Mouse (Mus musculus) adrenal gland, postnatal 14 days (tissue): ENCODE results near the gene Atp5j2. TPM values are rescaled to one million over a fixed set of nuclear protein-coding genes. Genes with fewer than 3 reads are reported as not detected.
A peak's percentile ranks its signal among the peaks of the same experiment; 100 is the strongest.
"Not testable (repeated sequence)": the region's sequence is repeated elsewhere in the genome, so short reads cannot be mapped to it uniquely, and the experiment has no call there.

Experiments
- DNase-seq: peaks from one replicate; pipeline ENCODE4 v3.0.0; 2021; ENCODE audit warnings: mixed read lengths
- long read RNA-seq, 2 experiments: library from polyadenylated mRNA; stranded (forward); transcript quantifications; one replicate each; pipeline ENCODE4 v2.0.0; 2021
- total RNA-seq: library from RNA; stranded (reverse); gene quantifications from 2 replicates; pipeline ENCODE4 v1.2.3, GENCODE M21; 2021

Atp5j2 gene
- total RNA-seq = 774 and 783 TPM in 2 replicates
- long read RNA-seq, experiment 1, transcript Atp5j2-202 (4 exons, 955 nt) = major isoform, 718 of 762 reads
- long read RNA-seq, experiment 1, partial matches to known transcripts = 31 of 762 reads
- long read RNA-seq, experiment 1, other reads (novel, unspliced or antisense) = 12 of 762 reads
- long read RNA-seq, experiment 2, transcript Atp5j2-202 (4 exons, 955 nt) = major isoform, 1,124 of 1,174 reads
- long read RNA-seq, experiment 2, partial matches to known transcripts = 40 of 1,174 reads
- long read RNA-seq, experiment 2, other reads (novel, unspliced or antisense) = 8 of 1,174 reads

GRCm38 (mm10) chr5:145191962-145192361 is at the start of gene Atp5j2:
Gene Atp5j2 (minus strand): TSS chr5:145192062.
- DNase-seq = no peak

DNA sequence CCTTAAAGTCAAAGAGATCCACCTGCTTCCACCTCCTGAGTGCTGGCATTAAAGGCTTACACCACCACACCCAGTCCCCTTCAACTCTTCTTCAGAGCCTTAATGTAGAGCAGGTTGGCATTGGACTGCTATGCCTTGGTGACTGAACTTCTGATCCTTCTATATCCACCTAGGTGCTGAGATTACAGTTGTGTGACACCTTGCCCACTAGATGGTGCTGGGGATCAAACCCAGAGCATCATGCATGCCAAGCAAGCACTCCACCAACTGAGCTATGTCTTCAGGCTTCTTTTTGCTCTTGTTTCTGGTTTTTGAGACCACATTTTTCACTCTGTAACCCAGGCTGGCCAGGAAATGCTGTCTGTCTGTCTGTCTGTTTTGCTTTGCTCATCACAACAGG is 42.8 kb upstream of the Atp5j2 start:
- peak; percentile 36 for DNase-seq

DNA sequence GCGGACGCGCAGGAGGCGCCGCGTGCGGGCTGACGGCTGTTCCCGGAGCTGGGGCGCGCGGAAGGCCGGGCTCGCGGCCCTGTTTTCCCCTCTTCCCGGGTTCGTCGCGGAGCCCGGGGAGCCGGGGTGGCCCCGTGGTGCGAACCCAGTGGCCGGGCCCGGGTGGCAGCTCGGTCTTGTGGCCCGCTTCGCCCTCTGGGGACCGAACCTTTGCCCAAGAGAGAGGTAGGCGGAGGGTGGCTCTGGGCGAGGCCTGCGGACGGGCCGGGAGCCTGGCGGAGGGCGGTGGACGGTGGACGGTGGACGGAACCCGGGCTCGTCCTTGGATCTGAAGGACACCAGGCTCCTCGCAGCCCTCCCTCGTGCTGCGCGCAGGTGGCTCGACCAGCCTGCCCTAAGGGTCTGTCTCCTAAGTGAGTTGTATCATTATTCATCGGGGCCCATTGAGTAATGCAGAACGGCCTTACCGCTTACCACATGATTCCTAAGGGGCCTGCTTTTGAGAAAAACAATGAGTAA is 40.1 kb upstream of the Atp5j2 start:
- peak; percentile 75 for DNase-seq

DNA sequence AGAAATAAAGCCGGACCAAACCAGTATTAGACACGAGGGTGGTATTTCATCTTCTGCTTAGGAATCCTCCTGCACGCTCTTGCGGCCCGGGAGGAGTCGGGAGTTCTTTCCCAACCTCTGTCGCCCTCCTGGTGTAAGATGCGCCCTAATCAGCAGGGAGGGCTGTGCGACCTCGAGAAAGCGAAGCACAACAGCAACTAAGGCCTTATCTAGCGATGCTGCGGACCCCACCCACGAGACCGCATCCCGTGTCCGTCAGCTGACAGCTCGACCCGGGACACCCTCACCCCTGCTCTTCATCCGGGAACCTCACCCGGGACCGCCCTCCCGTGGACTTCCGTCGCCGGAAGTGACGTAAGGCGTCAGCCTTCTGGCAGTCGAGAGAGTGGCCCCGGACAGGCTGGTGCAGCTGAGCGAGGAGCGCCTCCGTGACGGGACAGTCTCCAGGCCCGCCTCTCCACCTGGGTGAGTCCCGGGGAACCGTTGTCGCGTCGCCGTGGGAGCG is 39.6 kb upstream of the Atp5j2 start, which contains the start of gene Zfp655:
Zfp655 (plus strand) TSS at position 349 of the 505 bp plus-strand sequence.
- peak; percentile 99 for DNase-seq

GRCm38 (mm10) chr5:145230641-145231040 is 38.8 kb upstream of the Atp5j2 start:
- DNase-seq = no peak

DNA sequence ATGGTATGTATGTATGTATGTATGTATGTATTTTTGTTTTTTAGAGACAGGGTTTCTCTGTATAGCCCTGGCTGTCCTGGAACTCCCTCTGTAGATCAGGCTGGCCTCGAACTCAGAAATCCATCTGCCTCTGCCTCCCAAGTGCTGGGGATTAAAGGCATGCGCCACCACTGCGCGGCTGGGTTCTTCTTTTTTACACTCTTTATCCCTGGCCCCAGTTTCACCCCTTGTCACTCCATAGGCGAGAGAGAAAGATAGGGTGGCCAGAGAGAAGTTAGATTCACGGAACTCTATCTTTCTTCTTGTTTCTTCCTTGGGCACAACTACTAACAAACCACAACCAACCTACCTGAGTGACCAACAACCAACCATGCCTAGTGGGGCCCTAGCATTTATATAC is 37.4 kb upstream of the Atp5j2 start:
- not testable (repeated sequence) for DNase-seq

DNA sequence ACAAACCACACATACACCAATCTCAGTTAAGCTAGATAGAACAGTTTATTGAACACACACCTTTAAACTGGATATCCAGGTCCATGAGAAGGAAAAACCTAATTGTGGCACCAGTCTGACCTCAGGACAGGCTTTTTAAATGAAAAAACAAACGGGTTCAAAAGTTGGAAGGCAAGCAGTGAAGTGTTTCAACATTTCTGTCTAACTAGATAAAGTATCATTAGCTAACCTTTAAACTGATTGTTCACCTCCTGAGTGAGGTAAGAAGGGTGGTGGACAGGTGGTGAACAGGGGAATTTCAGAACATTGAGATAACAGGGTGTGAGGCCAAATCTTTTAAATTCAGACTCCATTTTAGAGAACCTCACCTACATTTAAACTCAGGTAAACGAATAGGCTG is 34.6 kb upstream of the Atp5j2 start:
- no peak for DNase-seq

- no peak for DNase-seq
Measured at GRCm38 (mm10) chr5:145223395-145223794, 31.5 kb upstream of the Atp5j2 start.

GRCm38 (mm10) chr5:145222840-145223239 is 31.0 kb upstream of the Atp5j2 start:
- DNase-seq = peak; percentile 64

DNA sequence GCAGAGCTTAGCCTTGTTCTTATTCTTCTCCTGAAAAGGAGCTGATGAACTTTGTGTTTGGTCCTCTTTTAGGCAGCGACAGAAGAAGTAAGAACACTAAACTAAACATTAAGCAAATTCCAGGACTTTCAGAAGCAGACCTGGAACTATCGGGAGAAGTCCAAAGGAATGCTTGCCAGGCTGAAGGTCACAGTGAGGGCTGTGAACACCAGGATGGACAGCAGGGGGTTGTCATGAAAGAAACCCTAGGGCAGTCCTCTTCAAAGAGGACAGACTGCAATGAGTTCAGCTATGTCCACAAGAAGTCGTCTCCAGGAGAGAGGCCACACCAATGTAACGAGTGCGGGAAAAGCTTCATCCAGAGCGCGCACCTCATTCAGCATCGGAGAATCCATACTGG is 28.1 kb upstream of the Atp5j2 start:
- DNase-seq = no peak

DNA sequence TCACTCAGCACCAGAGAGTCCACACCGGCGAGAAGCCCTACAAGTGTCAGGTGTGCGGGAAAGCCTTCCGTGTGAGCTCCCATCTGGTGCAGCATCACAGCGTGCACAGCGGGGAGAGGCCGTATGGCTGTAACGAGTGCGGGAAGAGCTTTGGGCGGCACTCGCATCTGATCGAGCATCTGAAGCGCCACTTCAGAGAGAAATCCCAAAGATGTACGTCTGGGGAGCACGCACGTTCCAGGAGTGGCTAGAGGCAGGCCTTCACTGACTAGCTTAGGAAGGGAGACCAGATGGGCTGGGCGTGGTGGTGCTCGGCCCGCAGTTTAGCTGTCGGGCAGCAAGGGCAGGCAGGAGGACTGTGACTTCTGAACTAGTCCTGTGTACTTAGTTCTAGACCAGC is 26.8 kb upstream of the Atp5j2 start:
- no peak for DNase-seq

DNA sequence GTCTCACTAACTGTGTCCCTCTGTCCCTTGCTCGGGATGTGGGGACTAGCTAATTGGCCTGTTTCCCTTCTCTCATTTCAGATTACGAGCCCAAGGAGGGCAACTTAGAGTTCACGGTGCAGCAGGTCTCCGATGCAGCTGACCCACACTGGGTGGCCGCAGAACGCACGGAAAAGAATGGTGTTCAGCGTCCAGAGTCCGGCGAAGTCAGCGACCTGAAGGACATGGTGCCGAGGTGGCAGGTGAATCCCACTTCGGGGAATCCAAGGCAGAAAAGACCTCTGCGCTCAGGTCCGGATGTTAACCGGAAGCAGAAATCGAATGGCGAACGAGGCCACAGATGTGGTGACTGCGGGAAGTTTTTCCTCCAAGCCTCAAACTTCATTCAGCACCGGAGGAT is 26.3 kb upstream of the Atp5j2 start:
- DNase-seq = no peak

- no peak for DNase-seq
Measured at GRCm38 (mm10) chr5:145217746-145218145, 25.9 kb upstream of the Atp5j2 start.

DNA sequence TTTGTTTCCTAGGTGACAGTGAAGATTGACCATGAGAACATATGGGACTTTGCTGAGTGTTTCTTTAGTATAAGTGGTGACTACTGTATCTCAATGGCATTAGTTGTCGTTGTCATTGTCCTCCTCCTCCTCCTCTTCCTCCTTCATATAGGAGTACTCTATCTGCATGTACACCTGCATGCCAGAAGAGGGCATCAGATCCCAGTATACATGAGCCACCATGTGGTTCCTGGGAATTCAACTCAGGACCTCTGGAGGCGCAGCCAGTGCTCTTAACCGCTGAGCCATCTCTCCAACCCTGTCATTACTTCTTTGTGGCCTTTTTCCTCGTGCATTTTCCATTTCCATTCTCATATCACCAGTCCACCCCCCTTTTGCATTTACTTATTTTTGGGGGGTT is 22.8 kb upstream of the Atp5j2 start:
- no peak for DNase-seq

DNA sequence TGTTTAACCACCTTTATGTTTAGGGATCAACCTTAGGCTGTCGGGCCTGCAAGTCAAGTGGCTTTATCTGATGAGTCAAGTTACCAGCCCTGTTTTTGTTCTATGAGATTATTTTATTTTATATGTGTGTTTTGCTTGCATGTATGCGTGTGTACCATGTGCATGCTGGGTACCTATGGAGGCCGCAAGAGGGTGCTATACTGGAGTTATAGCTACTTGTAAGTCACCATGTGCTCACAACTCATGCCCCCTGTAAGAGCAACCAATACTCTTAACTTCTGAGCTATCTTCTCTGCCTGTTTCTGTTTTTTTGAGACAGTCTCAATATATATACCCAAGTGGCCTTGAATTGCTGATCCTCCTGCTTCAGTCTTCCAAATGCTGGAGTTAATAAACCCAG is 21.6 kb upstream of the Atp5j2 start:
- no peak for DNase-seq

DNA sequence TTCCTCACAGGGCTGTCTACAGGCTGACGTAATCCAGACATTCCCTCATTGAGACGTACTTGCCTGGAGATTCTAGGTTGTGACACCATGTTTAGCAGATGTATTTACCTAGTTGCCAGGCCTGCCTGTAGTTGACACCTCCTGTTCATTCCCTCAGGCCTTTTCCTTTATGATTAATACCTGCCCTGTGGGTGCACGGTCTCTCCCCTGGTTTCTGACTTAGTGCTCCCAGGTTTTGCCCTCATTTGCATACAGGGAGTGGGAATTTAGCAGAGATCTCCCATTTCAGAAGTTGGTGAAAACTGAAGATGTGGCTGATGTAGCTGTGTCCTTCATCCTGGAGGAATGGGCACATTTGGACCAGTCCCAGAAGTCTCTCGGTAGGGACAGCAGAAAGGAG is 20.4 kb upstream of the Atp5j2 start:
- DNase-seq = no peak

DNA sequence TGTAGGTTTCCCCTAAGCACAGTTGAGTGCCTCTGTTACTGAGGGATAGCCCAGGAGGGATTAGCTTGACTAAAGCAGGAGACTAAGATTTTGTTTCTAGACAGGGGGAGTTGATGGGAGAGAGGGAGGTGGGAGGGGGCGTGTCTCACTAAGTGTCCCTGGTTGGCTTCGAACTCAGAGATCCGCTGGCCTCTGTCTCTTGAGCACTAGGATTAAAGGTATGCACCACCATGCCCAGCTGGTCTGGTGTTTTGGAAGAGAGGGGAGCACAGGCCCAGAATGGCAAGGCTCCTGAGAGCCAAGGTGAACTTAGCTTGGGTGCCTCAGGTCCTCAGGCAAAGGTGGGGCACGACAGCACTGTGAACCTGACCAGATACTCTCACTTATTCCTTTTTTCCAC is 19.5 kb upstream of the Atp5j2 start:
- no peak for DNase-seq

- DNase-seq = not testable (repeated sequence)
Measured at GRCm38 (mm10) chr5:145208391-145208790, 16.5 kb upstream of the Atp5j2 start.

- DNase-seq = no peak
Measured at GRCm38 (mm10) chr5:145207954-145208353, 16.1 kb upstream of the Atp5j2 start.

DNA sequence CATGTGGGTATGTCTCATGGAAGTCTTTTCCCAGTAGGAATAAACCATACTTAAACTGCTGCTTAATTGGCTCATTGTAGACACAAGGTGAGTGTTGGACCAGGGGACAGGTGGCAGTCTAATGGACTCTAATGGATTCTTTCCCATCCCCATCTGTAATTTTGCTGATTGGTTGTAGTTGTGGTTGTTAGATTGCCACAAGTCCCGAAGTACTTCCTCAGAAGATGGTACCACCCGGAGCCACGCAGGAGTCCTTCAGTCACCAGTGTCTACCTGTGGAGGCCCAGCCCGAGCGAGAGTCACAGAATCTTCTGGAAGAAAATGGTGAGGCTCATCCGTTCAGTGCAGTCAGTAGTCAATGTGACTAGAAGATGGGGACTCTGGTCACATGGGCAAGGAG is 15.5 kb upstream of the Atp5j2 start:
- no peak for DNase-seq

GRCm38 (mm10) chr5:145205041-145205440 is 13.2 kb upstream of the Atp5j2 start:
- no peak for DNase-seq

DNA sequence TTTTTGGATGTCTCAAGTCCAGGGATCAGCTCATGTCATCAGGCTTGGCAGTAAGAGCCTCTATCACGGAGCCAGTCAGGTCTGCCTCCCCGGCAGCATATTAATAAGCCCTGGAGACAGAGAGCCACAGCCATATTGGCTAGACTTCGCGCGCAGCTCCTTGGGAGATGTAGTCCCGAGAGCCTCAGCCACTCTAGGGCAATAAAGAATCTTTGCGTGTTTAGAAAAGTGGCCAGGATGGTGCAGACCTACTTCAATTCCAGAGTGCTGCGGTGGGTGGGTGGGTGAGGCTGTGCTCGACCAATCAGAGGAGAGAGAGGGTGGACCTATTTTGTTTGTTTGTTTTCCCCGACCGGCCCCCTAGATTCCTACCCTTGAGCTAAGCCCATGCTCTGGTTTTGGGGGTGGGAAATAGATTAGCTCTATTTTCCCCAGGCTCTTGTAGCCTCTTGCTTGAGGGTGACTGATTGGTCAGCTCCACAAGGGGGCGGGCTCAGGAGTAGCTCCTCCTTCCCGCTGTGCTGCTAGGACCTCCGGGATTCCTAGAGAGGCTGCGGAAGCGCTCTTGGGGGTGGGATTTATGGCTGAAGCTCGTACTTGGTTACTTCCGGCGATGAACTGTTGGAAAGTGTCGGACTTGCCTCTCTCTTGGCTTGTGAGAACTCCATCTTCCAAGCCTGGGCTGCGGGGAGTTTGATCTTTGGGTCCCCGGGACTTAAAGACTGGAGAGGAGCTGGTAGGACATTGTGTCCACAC is 12.3 kb upstream of the Atp5j2 start, which contains the start of gene Zkscan5:
Zkscan5 (plus strand) TSS at position 627 of the 756 bp plus-strand sequence.
- DNase-seq = peak; percentile 99

DNA sequence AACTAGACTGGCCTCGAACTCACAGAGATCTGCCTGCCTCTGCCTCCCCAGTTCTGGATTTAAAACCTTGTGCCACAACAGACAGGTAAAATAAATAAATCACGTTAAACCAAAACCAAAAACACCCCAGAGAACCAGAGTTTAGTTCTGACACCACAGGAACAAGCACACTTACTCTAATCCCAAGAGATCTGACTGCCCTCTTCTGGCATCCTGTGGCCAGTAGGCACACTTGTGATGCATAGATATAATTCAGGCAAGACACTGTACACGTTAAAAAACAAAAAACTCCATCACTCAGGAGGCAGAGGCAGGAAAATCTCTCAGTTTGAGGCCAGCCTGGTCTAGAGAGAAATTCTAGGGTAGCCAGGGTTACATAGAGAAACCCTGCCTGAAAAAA is 10.6 kb upstream of the Atp5j2 start:
- no peak for DNase-seq
